Mouse (Mus musculus): ENCODE data around the gene Casp14.
"Not testable (repeated sequence)": the region's sequence is repeated elsewhere in the genome, so short reads cannot be mapped to it uniquely, and the experiment has no call there.

The Casp14 gene

DNA sequence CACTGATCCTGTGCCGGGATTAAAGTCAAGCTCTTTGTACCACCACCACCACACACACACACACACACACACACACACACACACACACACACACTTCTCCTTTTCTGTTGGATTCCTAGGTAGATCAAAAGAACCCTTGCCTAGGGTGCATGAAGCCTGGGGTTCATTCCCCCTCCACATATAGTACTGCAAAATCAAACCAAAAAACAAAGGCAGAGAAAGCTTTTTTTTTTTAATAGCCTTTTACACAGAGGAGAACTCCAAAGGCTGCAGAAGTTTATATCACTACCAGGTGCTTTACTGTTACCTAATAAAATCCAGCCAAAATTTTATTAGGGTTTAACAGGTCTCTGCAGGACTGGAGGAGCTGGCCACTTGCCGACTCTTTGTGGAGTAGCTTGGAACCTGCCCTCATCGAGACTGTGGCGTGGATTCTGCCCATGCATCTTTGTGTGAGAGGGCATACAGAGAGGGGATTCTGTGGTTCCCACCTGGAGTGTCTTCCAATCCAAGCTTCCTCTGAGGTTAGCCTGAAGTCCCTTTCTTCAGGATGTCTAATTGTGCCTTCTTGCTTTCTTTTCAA is 31.0 kb downstream of the Casp14 start:
- no peak for ATAC-seq (ENCODE audit: insufficient number of reproducible peaks, low FRiP score, low TSS enrichment)

DNA sequence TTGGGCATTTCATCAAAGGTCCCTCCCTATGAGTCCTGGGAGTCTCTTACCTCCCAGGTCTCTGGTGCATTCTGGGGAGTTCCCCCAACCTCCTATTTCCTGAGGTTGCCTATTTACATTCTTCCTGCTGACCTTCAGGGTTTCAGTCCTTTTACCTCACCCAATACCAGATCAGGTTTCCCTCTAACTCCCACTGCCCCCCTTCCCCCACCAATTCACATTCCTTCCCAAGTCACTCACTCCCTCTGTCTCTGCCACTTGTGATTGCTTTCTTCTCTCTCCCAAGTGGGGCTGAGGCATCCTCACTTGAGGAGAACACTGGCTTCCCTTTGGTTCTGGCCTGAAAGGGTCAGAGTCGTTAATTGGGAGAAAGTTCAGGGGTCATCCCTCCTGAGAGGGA is 48.0 kb downstream of the Casp14 start:
- ATAC-seq (ENCODE audit: insufficient number of reproducible peaks, low FRiP score, low TSS enrichment), result not testable (repeated sequence)

- not testable (repeated sequence) for ATAC-seq (ENCODE audit: insufficient number of reproducible peaks, low FRiP score, low TSS enrichment)
These were observed 51.4 kb downstream of the Casp14 start for GRCm38 (mm10) chr10:78666696-78667095.

DNA sequence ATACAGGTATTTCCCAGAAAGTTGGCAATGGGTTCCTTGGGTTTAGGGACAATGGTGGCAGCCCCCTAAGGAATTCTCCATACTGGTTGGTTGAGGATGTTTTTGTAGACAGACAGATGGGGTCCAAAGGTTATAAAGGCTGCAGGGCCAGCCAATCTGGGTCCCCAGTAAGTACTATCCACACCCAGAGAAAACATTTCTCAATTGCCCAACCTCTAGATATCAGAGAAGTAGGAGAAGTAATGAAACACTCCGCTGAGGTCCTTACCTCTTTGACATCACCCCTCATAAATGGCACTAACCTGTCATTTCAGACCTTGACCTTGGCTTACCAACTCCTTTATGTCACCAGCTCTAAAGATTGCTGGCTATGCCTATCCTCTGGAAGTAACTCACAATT is 53.5 kb downstream of the Casp14 start:
- ATAC-seq (ENCODE audit: insufficient number of reproducible peaks, low FRiP score, low TSS enrichment), result no peak

Data from cerebellum, adult (tissue).